Comparison of ENCODE assay signal across 16 mouse cellular contexts in genomic region chr15:93948902-93949301, GRCm38 (mm10).
"Had no signal": no experiment of that assay in that cellular context is flagged by ENCODE, and none has a peak within 500 bp of the region (broad histone marks: within the 10 kb centered on the region; RNA-seq: fewer than 3 reads in every experiment).

No protein-coding gene starts in this region.

- H3K9ac ChIP-seq: liver, embryonic 15.5 days; liver, postnatal 0 days; lung, embryonic 15.5 days; midbrain, embryonic 13.5 days; midbrain, embryonic 15.5 days; neural tube, embryonic 12.5 days had no signal

- H3K27ac ChIP-seq: liver, embryonic 15.5 days; lung, embryonic 15.5 days; midbrain, embryonic 13.5 days; midbrain, embryonic 15.5 days; neural tube, embryonic 12.5 days had no signal

- H3K9me3 ChIP-seq: liver, embryonic 15.5 days; lung, embryonic 15.5 days; midbrain, embryonic 13.5 days; midbrain, embryonic 15.5 days; neural tube, embryonic 12.5 days had no signal

- ATAC-seq: liver, postnatal 0 days; lung, postnatal 0 days; midbrain, embryonic 13.5 days; midbrain, embryonic 15.5 days had no signal

- H3K4me3 ChIP-seq: liver, embryonic 15.5 days; lung, embryonic 15.5 days; midbrain, embryonic 13.5 days; midbrain, embryonic 15.5 days; neural tube, embryonic 12.5 days had no signal

- H3K27me3 ChIP-seq: liver, embryonic 15.5 days; lung, embryonic 15.5 days; midbrain, embryonic 13.5 days; midbrain, embryonic 15.5 days; neural tube, embryonic 12.5 days had no signal

- H3K4me1 ChIP-seq: liver, embryonic 15.5 days; lung, embryonic 15.5 days; midbrain, embryonic 13.5 days; midbrain, embryonic 15.5 days; neural tube, embryonic 12.5 days had no signal

- H3K36me3 ChIP-seq: liver, embryonic 15.5 days; lung, embryonic 15.5 days; midbrain, embryonic 13.5 days; midbrain, embryonic 15.5 days; neural tube, embryonic 12.5 days had no signal

- H3K4me2 ChIP-seq: liver, embryonic 15.5 days; lung, embryonic 15.5 days; midbrain, embryonic 11.5 days; midbrain, embryonic 13.5 days; midbrain, embryonic 15.5 days; neural tube, embryonic 12.5 days had no signal

- DNase-seq: liver, postnatal 0 days; lung, adult 2 months; lung, postnatal 14 days; lung, postnatal 36 days; right cerebral cortex, postnatal 14 days; spleen, adult 18-20 months; thymus, adult 18-20 months; thymus, postnatal 14 days; thymus, postnatal 36 days had no signal
